Mouse (Mus musculus) left cerebral cortex, adult 11 months (tissue): ENCODE results near the gene Gm20388.

Experiments
- DNase-seq: peaks from one replicate; pipeline ENCODE4 v3.0.0; 2022; ENCODE audit warnings: low spot score

Gene Gm20388

GRCm38 (mm10) chr8:122067783-122068505 lies 2157.3 kb downstream of the Gm20388 start:
- no peak for DNase-seq

GRCm38 (mm10) chr8:122068609-122069008 lies 2158.0 kb downstream of the Gm20388 start:
- DNase-seq: no peak

GRCm38 (mm10) chr8:122069281-122069680 lies 2158.6 kb downstream of the Gm20388 start:
- no peak for DNase-seq

GRCm38 (mm10) chr8:122071193-122071592 lies 2160.6 kb downstream of the Gm20388 start:
- DNase-seq: no peak

GRCm38 (mm10) chr8:122073964-122074363 lies 2163.3 kb downstream of the Gm20388 start:
- DNase-seq: no peak

- DNase-seq: no peak
Measured at GRCm38 (mm10) chr8:122074442-122074841, 2163.8 kb downstream of the Gm20388 start.

- DNase-seq: no peak
Measured at GRCm38 (mm10) chr8:122074977-122075376, 2164.3 kb downstream of the Gm20388 start.

- DNase-seq: no peak
Measured at GRCm38 (mm10) chr8:122076183-122076842, 2165.7 kb downstream of the Gm20388 start.

GRCm38 (mm10) chr8:122078321-122078720 lies 2167.7 kb downstream of the Gm20388 start:
- no peak for DNase-seq

- no peak for DNase-seq
Measured at GRCm38 (mm10) chr8:122079093-122079492, 2168.5 kb downstream of the Gm20388 start.

GRCm38 (mm10) chr8:122080347-122080746 lies 2169.7 kb downstream of the Gm20388 start:
- DNase-seq: no peak

GRCm38 (mm10) chr8:122083401-122083800 lies 2172.8 kb downstream of the Gm20388 start:
- no peak for DNase-seq

- DNase-seq: no peak
Measured at GRCm38 (mm10) chr8:122084145-122084544, 2173.5 kb downstream of the Gm20388 start.

- peak; percentile 61 for DNase-seq
Measured at GRCm38 (mm10) chr8:122084726-122085410, 2174.2 kb downstream of the Gm20388 start.

GRCm38 (mm10) chr8:122086064-122086463 lies 2175.4 kb downstream of the Gm20388 start:
- no peak for DNase-seq

GRCm38 (mm10) chr8:122088631-122089030 lies 2178.0 kb downstream of the Gm20388 start:
- no peak for DNase-seq

- no peak for DNase-seq
Measured at GRCm38 (mm10) chr8:122089186-122089700, 2178.6 kb downstream of the Gm20388 start.

- no peak for DNase-seq
Measured at GRCm38 (mm10) chr8:122092476-122092875, 2181.8 kb downstream of the Gm20388 start.

- DNase-seq: no peak
Measured at GRCm38 (mm10) chr8:122098766-122099165, 2188.1 kb downstream of the Gm20388 start.

- DNase-seq: no peak
Measured at GRCm38 (mm10) chr8:122099711-122100220, 2189.1 kb downstream of the Gm20388 start.

- no peak for DNase-seq
Measured at GRCm38 (mm10) chr8:122101816-122102215, 2191.2 kb downstream of the Gm20388 start.

GRCm38 (mm10) chr8:122102286-122102685 lies 2191.6 kb downstream of the Gm20388 start:
- DNase-seq: no peak
